Mouse (Mus musculus): ENCODE results near the gene E2f1. TPM values are rescaled to one million over a fixed set of nuclear protein-coding genes. Genes with fewer than 3 reads are reported as not detected.

E2f1 gene
- polyA plus RNA-seq (2015; fragmentation: Illumina TruSeq; extraction: RNeasy Lipid Tissue Mini Kit (QIAGEN cat#74804); ENCODE audit: low read depth, low replicate concordance): 12.2 TPM

GRCm38 (mm10) chr2:154569836-154570286 is at the start of gene E2f1:
Gene E2f1 (minus strand): TSS chr2:154569892.

DNA sequence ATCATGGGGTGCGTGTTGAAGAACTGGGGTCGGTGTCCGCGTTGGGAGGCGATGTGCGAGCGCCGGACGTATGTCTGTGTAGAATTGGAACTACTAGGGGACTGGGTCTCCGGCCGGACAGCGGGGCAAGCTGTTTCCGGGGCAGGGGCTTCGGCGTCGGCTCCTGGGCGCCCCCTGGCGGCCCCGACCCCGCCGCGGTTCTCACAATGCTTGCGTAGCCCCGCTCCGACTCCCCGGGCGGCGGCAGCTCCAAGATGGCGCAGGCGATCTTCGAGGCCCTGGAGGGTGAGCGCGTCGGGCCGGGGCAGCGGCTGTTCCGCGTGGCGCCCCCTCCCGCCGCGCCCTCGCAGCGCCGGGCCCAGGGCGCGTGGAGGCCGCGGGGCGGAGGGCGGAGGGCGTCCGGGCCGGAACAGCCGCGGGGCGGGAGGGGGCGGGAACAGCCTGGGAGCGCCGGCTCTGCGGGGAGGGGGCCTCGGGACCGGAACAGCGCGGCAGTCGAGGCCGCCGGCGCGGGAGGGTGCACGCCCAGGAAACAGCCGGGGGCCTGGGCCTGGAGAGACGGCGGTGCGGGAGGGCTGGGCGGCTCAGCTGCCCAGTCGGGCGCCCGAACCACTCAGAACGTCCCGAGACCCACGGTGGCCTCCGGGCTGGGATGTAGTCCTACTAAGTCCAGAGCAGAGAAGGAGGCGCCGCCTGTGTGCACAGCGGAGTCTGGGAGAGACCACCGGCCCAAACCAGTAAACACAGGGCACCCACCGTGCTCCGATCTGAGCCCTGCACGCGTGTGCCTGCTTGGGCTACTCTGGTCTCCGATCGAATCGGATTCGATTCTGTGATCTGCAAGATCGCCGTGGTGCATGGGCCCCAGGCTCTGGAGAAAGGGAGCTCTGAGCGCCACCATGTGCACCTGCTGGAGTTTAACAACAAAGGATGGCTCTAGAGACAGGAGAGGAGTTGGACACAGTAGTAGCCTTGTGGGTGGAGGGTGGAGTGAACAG is 43.7 kb upstream of the E2f1 start, which contains the start of the genes Zfp341 and 4930519P11Rik:
TSS of gene Zfp341 (plus strand) at position 180 of the 998 bp plus-strand sequence.
TSS of gene 4930519P11Rik (minus strand) at position 320 of the 998 bp plus-strand sequence.

DNA sequence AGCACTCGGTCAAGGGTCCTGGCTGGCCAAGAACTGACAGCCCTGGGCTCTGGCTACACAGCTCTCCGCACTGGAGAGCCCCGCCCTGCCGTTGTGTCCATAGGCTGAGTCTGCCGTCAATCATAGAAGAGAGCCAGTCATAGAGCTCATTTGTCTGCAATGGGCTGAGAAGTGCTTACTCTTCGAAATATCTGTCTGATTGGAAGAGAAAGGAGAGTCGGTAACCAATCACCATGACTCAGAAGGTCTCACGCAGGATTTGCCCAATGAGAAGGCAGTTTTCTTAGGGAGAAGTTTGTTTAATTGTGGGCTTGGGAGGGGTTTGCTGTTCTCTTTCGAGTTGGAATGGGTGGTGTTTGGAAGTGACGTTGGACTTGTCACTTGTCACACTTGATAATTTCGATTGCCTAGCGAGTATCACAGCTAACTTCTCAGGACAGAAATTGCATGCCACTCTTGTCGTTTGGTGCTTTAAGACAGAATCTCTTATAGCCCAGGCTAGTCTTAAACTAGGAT is 34.0 kb upstream of the E2f1 start, which contains the start of gene Pxmp4:
TSS of gene Pxmp4 (minus strand) at position 71 of the 516 bp plus-strand sequence.

DNA sequence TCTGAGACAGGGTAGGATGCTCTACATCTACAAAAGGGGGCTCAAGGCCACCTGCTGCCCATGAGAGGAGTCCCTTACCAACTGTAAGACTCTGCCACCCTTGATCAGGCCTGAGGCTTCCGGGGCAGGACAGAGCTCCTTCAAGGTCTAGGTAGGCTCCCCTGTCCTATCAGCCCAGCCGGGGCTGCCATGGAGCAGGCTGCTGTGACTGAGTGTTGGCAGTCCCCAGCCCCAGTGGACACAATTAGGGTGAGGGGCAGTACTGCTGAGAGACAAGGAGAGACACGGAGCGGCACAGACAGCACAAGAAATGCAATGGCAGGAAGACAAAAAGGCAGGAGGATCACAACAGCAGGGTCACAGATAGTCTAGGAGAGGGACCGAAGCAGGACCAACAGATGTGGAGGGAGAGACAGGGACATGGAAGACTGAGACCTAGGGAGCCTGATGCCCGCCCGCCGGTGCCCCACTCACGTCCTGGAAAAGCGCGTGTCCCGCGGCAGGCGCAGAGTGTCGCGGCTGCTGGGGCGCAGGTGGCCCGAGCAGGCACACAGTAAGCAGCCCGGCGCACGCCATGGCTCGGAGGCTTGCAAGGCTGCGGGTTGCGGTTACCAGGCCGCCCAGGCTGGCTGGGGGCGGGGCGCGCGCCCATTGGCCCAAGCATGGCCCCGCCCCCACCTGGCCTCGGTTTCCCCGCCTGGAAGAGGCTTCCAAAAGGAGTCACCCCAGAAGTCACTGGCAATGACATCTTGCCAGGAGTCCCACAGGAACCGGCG is 11.2 kb downstream of the E2f1 start, which contains the start of gene Necab3:
TSS of gene Necab3 (minus strand) at position 627 of the 776 bp plus-strand sequence.

DNA sequence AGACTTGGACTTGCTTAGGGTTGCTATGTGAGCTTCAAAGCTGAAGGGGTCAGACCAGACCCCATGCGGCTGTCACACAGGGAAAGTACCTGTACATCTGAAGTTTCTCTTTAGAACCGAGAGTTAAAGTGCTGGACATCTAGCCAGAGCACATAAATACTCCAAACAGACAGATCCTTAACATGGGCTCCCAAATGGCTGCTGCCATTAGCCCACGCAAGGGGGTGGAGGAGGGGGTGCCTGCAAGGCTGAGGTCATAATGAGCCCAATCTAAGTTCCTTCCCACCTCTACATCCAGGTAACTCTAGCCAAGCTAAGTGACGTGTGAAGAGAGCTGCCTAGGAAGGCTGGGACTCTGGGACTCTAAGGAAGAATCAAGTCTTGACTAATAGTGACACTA is 18.2 kb downstream of the E2f1 start, which contains the start of gene Actl10:
TSS of gene Actl10 (plus strand) at position 301 of the 400 bp plus-strand sequence.

GRCm38 (mm10) chr2:154546711-154547110 is 23.0 kb downstream of the E2f1 start, which contains the start of gene 1700003F12Rik:
Gene 1700003F12Rik (plus strand): TSS chr2:154547085.

Other genes with a start within 250 kb of the E2f1 start
- 13.5 TPM for gene Cdk5rap1, start 196.9 kb downstream of the E2f1 start, polyA plus RNA-seq (2015; fragmentation: Illumina TruSeq; extraction: RNeasy Lipid Tissue Mini Kit (QIAGEN cat#74804); ENCODE audit: low read depth, low replicate concordance)
- gene Snta1, start 161.8 kb downstream of the E2f1 start, polyA plus RNA-seq (2015; fragmentation: Illumina TruSeq; extraction: RNeasy Lipid Tissue Mini Kit (QIAGEN cat#74804); ENCODE audit: low read depth, low replicate concordance): 28.1 TPM
- gene Cbfa2t2, start 133.4 kb downstream of the E2f1 start, polyA plus RNA-seq (2015; fragmentation: Illumina TruSeq; extraction: RNeasy Lipid Tissue Mini Kit (QIAGEN cat#74804); ENCODE audit: low read depth, low replicate concordance): 25.2 TPM
- not detected for gene 1700003F12Rik, start 22.8 kb downstream of the E2f1 start, polyA plus RNA-seq (2015; fragmentation: Illumina TruSeq; extraction: RNeasy Lipid Tissue Mini Kit (QIAGEN cat#74804); ENCODE audit: low read depth, low replicate concordance)
- gene Actl10, start 18.1 kb downstream of the E2f1 start, polyA plus RNA-seq (2015; fragmentation: Illumina TruSeq; extraction: RNeasy Lipid Tissue Mini Kit (QIAGEN cat#74804); ENCODE audit: low read depth, low replicate concordance): not detected
- gene Necab3, start 11.0 kb downstream of the E2f1 start, polyA plus RNA-seq (2015; fragmentation: Illumina TruSeq; extraction: RNeasy Lipid Tissue Mini Kit (QIAGEN cat#74804); ENCODE audit: low read depth, low replicate concordance): 83.4 TPM
- gene Pxmp4, start 33.8 kb upstream of the E2f1 start, polyA plus RNA-seq (2015; fragmentation: Illumina TruSeq; extraction: RNeasy Lipid Tissue Mini Kit (QIAGEN cat#74804); ENCODE audit: low read depth, low replicate concordance): 16.4 TPM
- 6.8 TPM for gene Zfp341, start 43.4 kb upstream of the E2f1 start, polyA plus RNA-seq (2015; fragmentation: Illumina TruSeq; extraction: RNeasy Lipid Tissue Mini Kit (QIAGEN cat#74804); ENCODE audit: low read depth, low replicate concordance)
- not detected for gene 4930519P11Rik, start 43.5 kb upstream of the E2f1 start, polyA plus RNA-seq (2015; fragmentation: Illumina TruSeq; extraction: RNeasy Lipid Tissue Mini Kit (QIAGEN cat#74804); ENCODE audit: low read depth, low replicate concordance)
- 245 TPM for gene Chmp4b, start 81.8 kb upstream of the E2f1 start, polyA plus RNA-seq (2015; fragmentation: Illumina TruSeq; extraction: RNeasy Lipid Tissue Mini Kit (QIAGEN cat#74804); ENCODE audit: low read depth, low replicate concordance)
- gene Gm14214, start 200.1 kb upstream of the E2f1 start, polyA plus RNA-seq (2015; fragmentation: Illumina TruSeq; extraction: RNeasy Lipid Tissue Mini Kit (QIAGEN cat#74804); ENCODE audit: low read depth, low replicate concordance): not detected
- gene Raly, start 221.2 kb upstream of the E2f1 start, polyA plus RNA-seq (2015; fragmentation: Illumina TruSeq; extraction: RNeasy Lipid Tissue Mini Kit (QIAGEN cat#74804); ENCODE audit: low read depth, low replicate concordance): 128 TPM
- not detected for gene a, start 221.5 kb upstream of the E2f1 start, polyA plus RNA-seq (2015; fragmentation: Illumina TruSeq; extraction: RNeasy Lipid Tissue Mini Kit (QIAGEN cat#74804); ENCODE audit: low read depth, low replicate concordance)